Mouse (Mus musculus) stomach, postnatal 0 days (tissue): Measurements from ENCODE around the gene Olfr803. TPM values are rescaled to one million over a fixed set of nuclear protein-coding genes. Genes with fewer than 3 reads are reported as not detected.

Experiments
- ATAC-seq: fragments of 200-750 bp; cut with Nextera tagmentation; 2 replicates; pipeline ENCODE4 v1.8.0; 2017; ENCODE audit not compliant: low FRiP score, low TSS enrichment
- DNase-seq: peaks from one replicate; pipeline ENCODE4 v3.0.0-alpha.2; 2016; ENCODE audit warnings: low spot score
- H3K27ac ChIP-seq: fragments of 300-500 bp; sonication (generic); replicated peaks from 2 replicates; pipeline ENCODE4 v1.5.1; 2014; ENCODE audit warnings: mild to moderate bottlenecking, control low read depth
- H3K27me3 ChIP-seq: fragments of 300-500 bp; sonication (generic); 2 replicates; pipeline ENCODE4 v1.6.1; 2014; ENCODE audit warnings: low read length; ENCODE audit not compliant: control insufficient read depth, insufficient read depth
- H3K36me3 ChIP-seq: fragments of 300-500 bp; sonication (generic); 2 replicates; pipeline ENCODE4 v1.6.1; 2014; ENCODE audit warnings: low read length, mixed read lengths; ENCODE audit not compliant: control insufficient read depth, insufficient read depth
- H3K4me1 ChIP-seq: fragments of 300-500 bp; sonication (generic); replicated peaks from 2 replicates; pipeline ENCODE4 v1.6.1; 2014; ENCODE audit warnings: antibody characterized with exemption; ENCODE audit not compliant: control insufficient read depth, insufficient read depth
- H3K4me2 ChIP-seq: fragments of 300-500 bp; sonication (generic); replicated peaks from 2 replicates; pipeline ENCODE4 v1.6.1; 2014; ENCODE audit warnings: low read depth, mild to moderate bottlenecking, control low read depth, moderate library complexity
- H3K4me3 ChIP-seq: fragments of 300-500 bp; sonication (generic); 2 replicates; pipeline ENCODE4 v1.5.1; 2014; ENCODE audit warnings: low read depth, low read length, control low read depth
- H3K9ac ChIP-seq: fragments of 300-500 bp; sonication (generic); 2 replicates; pipeline ENCODE4 v1.6.1; 2014; ENCODE audit warnings: mild to moderate bottlenecking, low read length, control low read depth, mixed read lengths
- H3K9me3 ChIP-seq: fragments of 300-500 bp; sonication (generic); 2 replicates; pipeline ENCODE4 v1.6.1; 2016; ENCODE audit warnings: low read length; ENCODE audit not compliant: control insufficient read depth
- CTCF ChIP-seq: IDR thresholded peaks from 2 replicates; pipeline ENCODE4 v1.5.1; 2016; ENCODE audit warnings: antibody characterized with exemption, low read depth, mild to moderate bottlenecking, moderate library complexity
- EP300 ChIP-seq: optimal IDR thresholded peaks from 2 replicates; pipeline ENCODE3; 2016; ENCODE audit warnings: antibody characterized with exemption
- WGBS: fragments of 180-500 bp; shearing (Covaris S2); extraction: QIAGEN DNeasy Blood & Tissue Kit; methylation state at CpG from one replicate; pipeline ENCODE4 v1.1.7; 2014; 5-methylcytosine and 5-hydroxymethylcytosine counted together
- microRNA-seq: library from miRNA; unstranded; fragments of <30 nt; microRNA quantifications from one replicate; pipeline ENCODE4, GENCODE M21; 2016
- polyA plus RNA-seq: library from polyadenylated mRNA; unstranded; fragments of >200 nt; fragmentation: Nextera tagmentation; extraction: Ambion mirVana; gene quantifications from 2 replicates; pipeline ENCODE4 v1.2.1, GENCODE M21; 2015

The Olfr803 gene
- polyA plus RNA-seq, 1 experiment from 2014 or later, result not detected

- ATAC-seq (no peak), DNase-seq (no peak)
- Histone ChIP-seq H3K4me1 (no peaks in the 10 kb centered on the region), H3K9ac (no peak within 1 kb of the TSS), H3K27me3 (no peaks in the 10 kb centered on the region), H3K4me2 (no peak within 1 kb of the TSS), H3K36me3 (no peaks in the 10 kb centered on the region), H3K4me3 (no peak within 1 kb of the TSS), H3K9me3 (no peaks in the 10 kb centered on the region), H3K27ac (no peak within 1 kb of the TSS)
- TF ChIP-seq EP300 (no peak), CTCF (no peak)
These were observed 36.7 kb downstream of the Olfr803 start, which contains the start of gene Olfr800 for GRCm38 (mm10) chr10:129657394-129657793. Gene Olfr800, plus strand, starts transcription at chr10:129657694.

- DNase-seq (no peak), ATAC-seq (no peak)
- Histone ChIP-seq H3K27me3 (no peaks in the 10 kb centered on the region), H3K4me2 (no peak overlapping the region), H3K4me1 (no peaks in the 10 kb centered on the region), H3K9ac (no peak overlapping the region), H3K9me3 (no peaks in the 10 kb centered on the region), H3K36me3 (no peaks in the 10 kb centered on the region), H3K27ac (no peak overlapping the region), H3K4me3 (no peak overlapping the region)
- no peak for TF ChIP-seq EP300
- no peak for TF ChIP-seq CTCF
- 64% methylated on average over 1 of the region's 1 CpGs for WGBS
These were observed 42.3 kb downstream of the Olfr803 start for GRCm38 (mm10) chr10:129651763-129652162.

Small RNA genes lying within 50 kb of the gene (microRNA-seq; reads per million reads assigned to microRNA genes)
- gene Gm24485, result not detected

Other genes starting within 250 kb of the Olfr803 start
- gene Olfr787, start 232.4 kb downstream of the Olfr803 start, polyA plus RNA-seq, result not detected in 2 replicates
- gene Olfr788, start 223.3 kb downstream of the Olfr803 start, polyA plus RNA-seq, result not detected in 2 replicates
- gene Olfr789, start 209.5 kb downstream of the Olfr803 start, polyA plus RNA-seq, result not detected in 2 replicates
- gene Olfr790, start 195.8 kb downstream of the Olfr803 start, polyA plus RNA-seq, result not detected in 2 replicates
- gene Olfr791, start 172.5 kb downstream of the Olfr803 start, polyA plus RNA-seq, result not detected in 2 replicates
- not detected in 2 replicates for gene Olfr792, start 155.1 kb downstream of the Olfr803 start, polyA plus RNA-seq
- not detected in 2 replicates for gene Olfr794, start 126.6 kb downstream of the Olfr803 start, polyA plus RNA-seq
- gene Olfr796, start 81.7 kb downstream of the Olfr803 start, polyA plus RNA-seq, result not detected in 2 replicates
- gene Olfr798, start 66.4 kb downstream of the Olfr803 start, polyA plus RNA-seq, result not detected in 2 replicates
- not detected in 2 replicates for gene Olfr799, start 56.8 kb downstream of the Olfr803 start, polyA plus RNA-seq
- not detected in 2 replicates for gene Olfr800, start 36.6 kb downstream of the Olfr803 start, polyA plus RNA-seq
- 0.02 TPM in 1 of 2 replicates, not detected in the other for gene Olfr801, start 20.4 kb downstream of the Olfr803 start, polyA plus RNA-seq
- gene Olfr802, start 6.1 kb downstream of the Olfr803 start, polyA plus RNA-seq, result 0.06 TPM in 1 of 2 replicates, not detected in the other
- not detected in 2 replicates for gene Olfr804, start 8.9 kb upstream of the Olfr803 start, polyA plus RNA-seq
- not detected in 2 replicates for gene Olfr805, start 35.1 kb upstream of the Olfr803 start, polyA plus RNA-seq
- gene Olfr806, start 47.6 kb upstream of the Olfr803 start, polyA plus RNA-seq, result not detected in 2 replicates
- not detected in 2 replicates for gene Olfr807, start 63.5 kb upstream of the Olfr803 start, polyA plus RNA-seq
- gene Olfr808, start 71.2 kb upstream of the Olfr803 start, polyA plus RNA-seq, result 0.07 TPM in 1 of 2 replicates, not detected in the other
- not detected in 2 replicates for gene Olfr809, start 80.4 kb upstream of the Olfr803 start, polyA plus RNA-seq
- not detected in 2 replicates for gene Olfr810, start 100.6 kb upstream of the Olfr803 start, polyA plus RNA-seq
- not detected in 2 replicates for gene Olfr811, start 110.1 kb upstream of the Olfr803 start, polyA plus RNA-seq
- not detected in 2 replicates for gene Olfr812, start 151.8 kb upstream of the Olfr803 start, polyA plus RNA-seq
- not detected in 2 replicates for gene Olfr813, start 161.1 kb upstream of the Olfr803 start, polyA plus RNA-seq
- not detected in 2 replicates for gene Olfr814, start 185.6 kb upstream of the Olfr803 start, polyA plus RNA-seq
- 0.11 TPM in 1 of 2 replicates, not detected in the other for gene Olfr815, start 211.6 kb upstream of the Olfr803 start, polyA plus RNA-seq
- gene Olfr816, start 221.3 kb upstream of the Olfr803 start, polyA plus RNA-seq, result not detected in 2 replicates